Mouse (Mus musculus) cerebellum, postnatal 14 days (tissue): ENCODE data around the gene Ankrd44.
A peak's percentile ranks its signal among the peaks of the same experiment; 100 is the strongest.

Experiments used
- DNase-seq, 2 experiments: peaks; one replicate each; pipeline ENCODE4 v3.0.0; 2021; ENCODE audit warnings: mixed read lengths in 2 of 2

Ankrd44 gene

GRCm38 (mm10) chr1:54749961-54750360 is 176.2 kb downstream of the Ankrd44 start:
- DNase-seq = no peak

GRCm38 (mm10) chr1:54749516-54749915 is 176.7 kb downstream of the Ankrd44 start:
- no peak for DNase-seq

GRCm38 (mm10) chr1:54747785-54748420 is 178.3 kb downstream of the Ankrd44 start:
- DNase-seq = no peak

GRCm38 (mm10) chr1:54745666-54746065 is 180.5 kb downstream of the Ankrd44 start:
- peak; percentile 62 to 77 for DNase-seq

- peak; percentile 50 to 68 for DNase-seq
Measured at GRCm38 (mm10) chr1:54744171-54744570, 182.0 kb downstream of the Ankrd44 start.

GRCm38 (mm10) chr1:54743072-54743471 is 183.1 kb downstream of the Ankrd44 start:
- peak in 1 of 2 experiments; percentile 16 for DNase-seq

GRCm38 (mm10) chr1:54740936-54741335 is 185.3 kb downstream of the Ankrd44 start:
- DNase-seq = peak; percentile 55 to 74

- no peak for DNase-seq
Measured at GRCm38 (mm10) chr1:54737472-54737871, 188.7 kb downstream of the Ankrd44 start.

GRCm38 (mm10) chr1:54734917-54735664 is 191.1 kb downstream of the Ankrd44 start:
- no peak for DNase-seq

- no peak for DNase-seq
Measured at GRCm38 (mm10) chr1:54729316-54729715, 196.9 kb downstream of the Ankrd44 start.

GRCm38 (mm10) chr1:54726555-54726954 is 199.6 kb downstream of the Ankrd44 start:
- DNase-seq = no peak

GRCm38 (mm10) chr1:54716921-54717320 is 209.3 kb downstream of the Ankrd44 start:
- no peak for DNase-seq

- DNase-seq = no peak
Measured at GRCm38 (mm10) chr1:54715061-54715760, 211.0 kb downstream of the Ankrd44 start.

GRCm38 (mm10) chr1:54713231-54714173 is 212.7 kb downstream of the Ankrd44 start:
- no peak for DNase-seq

GRCm38 (mm10) chr1:54711568-54711967 is 214.6 kb downstream of the Ankrd44 start:
- no peak for DNase-seq

GRCm38 (mm10) chr1:54710550-54710949 is 215.6 kb downstream of the Ankrd44 start:
- peak; percentile 16 to 18 for DNase-seq

- DNase-seq = peak; percentile 23 to 44
Measured at GRCm38 (mm10) chr1:54707888-54708565, 218.2 kb downstream of the Ankrd44 start.

- no peak for DNase-seq
Measured at GRCm38 (mm10) chr1:54707036-54707887, 218.9 kb downstream of the Ankrd44 start.

- no peak for DNase-seq
Measured at GRCm38 (mm10) chr1:54706621-54707020, 219.6 kb downstream of the Ankrd44 start.

- DNase-seq = no peak
Measured at GRCm38 (mm10) chr1:54703466-54703865, 222.7 kb downstream of the Ankrd44 start.

- DNase-seq = no peak
Measured at GRCm38 (mm10) chr1:54702918-54703317, 223.3 kb downstream of the Ankrd44 start.
